7 mouse cellular contexts compared by ENCODE assay signal in genomic region chr9:98296383-98297201, GRCm38 (mm10). TPM values are rescaled to one million over a fixed set of nuclear protein-coding genes. Genes with fewer than 3 reads are reported as not detected.
DNase-seq lines count a peak whose midpoint lies in the region; ATAC-seq lines count a peak whose summit lies in the region.

No protein-coding gene starts in this region.

- no peaks in the 10 kb centered on the region for H3K36me3 ChIP-seq in intestine, embryonic 16.5 days (ENCODE audit: control insufficient read depth, insufficient read depth, low read length)
- H3K36me3 ChIP-seq in midbrain, embryonic 11.5 days (ENCODE audit: control insufficient read depth, insufficient read depth, low read length): no peaks in the 10 kb centered on the region

- peak; percentile 90 for ATAC-seq in intestine, embryonic 16.5 days
- peak; percentile 89 for ATAC-seq in midbrain, embryonic 11.5 days (ENCODE audit: low FRiP score)

- H3K9ac ChIP-seq in intestine, embryonic 16.5 days (ENCODE audit: low read depth, low read length): peak overlapping the region; percentile 69
- peak overlapping the region; percentile 55 for H3K9ac ChIP-seq in midbrain, embryonic 11.5 days (ENCODE audit: low read length)

- peak overlapping the region; percentile 85 for H3K27ac ChIP-seq in intestine, embryonic 16.5 days (ENCODE audit: low read length)
- no peak overlapping the region; the same call in 1 of the 2 replicates for H3K27ac ChIP-seq in midbrain, embryonic 11.5 days (ENCODE audit: low read depth, low read length)

- DNase-seq in adrenal gland, adult 8-10 months: peak; percentile 91
- peak; percentile 85 for DNase-seq in embryo, embryonic 9.5 days (ENCODE audit: extremely low spot score)
- peak; percentile 54 to 82 for DNase-seq in gastrocnemius, postnatal 4 days (ENCODE audit: low spot score in 2 of 2)
- DNase-seq in left cerebral cortex, postnatal 36 days (ENCODE audit: low spot score in 2 of 2): peak; percentile 72 to 75
- DNase-seq in midbrain, embryonic 11.5 days (ENCODE audit: low spot score, missing footprints): peak; percentile 98
- peak; percentile 91 for DNase-seq in skeletal muscle tissue, adult 2 months (ENCODE audit: low read depth, low spot score)

- intact Hi-C loops in left cerebral cortex, postnatal 36 days (cut with DNase I): no loop called here

- H3K27me3 ChIP-seq in intestine, embryonic 16.5 days (replicated peaks; ENCODE audit: control insufficient read depth, insufficient read depth, low read length): no peaks in the 10 kb centered on the region
- H3K27me3 ChIP-seq in midbrain, embryonic 11.5 days (ENCODE audit: control insufficient read depth, insufficient read depth, low read length): no peaks in the 10 kb centered on the region

- H3K4me3 ChIP-seq in intestine, embryonic 16.5 days (ENCODE audit: low read length): peak overlapping the region; percentile 69
- H3K4me3 ChIP-seq in midbrain, embryonic 11.5 days (ENCODE audit: low read depth, low read length): peak overlapping the region; percentile 43

- H3K4me1 ChIP-seq in intestine, embryonic 16.5 days (ENCODE audit: control insufficient read depth, insufficient read depth, low read length): peaks cover 13% of the 10 kb centered on the region
- H3K4me1 ChIP-seq in midbrain, embryonic 11.5 days (ENCODE audit: control insufficient read depth, insufficient read depth, low read length): peaks cover 4% of the 10 kb centered on the region

- no peaks in the 10 kb centered on the region for H3K9me3 ChIP-seq in intestine, embryonic 16.5 days (ENCODE audit: control insufficient read depth, low read length)
- no peaks in the 10 kb centered on the region for H3K9me3 ChIP-seq in midbrain, embryonic 11.5 days (ENCODE audit: control insufficient read depth, low read length)

- WGBS in intestine, embryonic 16.5 days: 1% methylated on average over 56 of the region's 56 CpGs
- 2% methylated on average over 55 of the region's 56 CpGs for WGBS in midbrain, embryonic 11.5 days

- peak overlapping the region; percentile 49 for H3K4me2 ChIP-seq in intestine, embryonic 16.5 days (ENCODE audit: low read depth, low read length)
- H3K4me2 ChIP-seq in midbrain, embryonic 11.5 days: peak overlapping the region; percentile 57

RNA-seq across cellular contexts. Expression of gene Nmnat3, which starts 9.4 kb away (rescaled TPM):
- 10 to 100 TPM; 13.2 to 23.4 (median 19.4) TPM for total RNA-seq in adrenal gland, adult 8-10 months (2022)
- total RNA-seq in gastrocnemius, postnatal 4 days (2021): 1 to 10 TPM; 5.8 to 7.3 TPM
- polyA plus RNA-seq in intestine, embryonic 16.5 days (2015; fragmentation: Nextera tagmentation; extraction: Ambion mirVana): 20.1 and 21.9 TPM in 2 replicates
- total RNA-seq in left cerebral cortex, postnatal 36 days (2021): 1 to 10 TPM; 2.1 to 2.7 TPM
- polyA plus RNA-seq in midbrain, embryonic 11.5 days (2014; fragmentation: Nextera tagmentation; extraction: Ambion mirVana): 2.3 and 3.2 TPM in 2 replicates
